Mouse (Mus musculus) retina, postnatal 1 day (tissue): ENCODE measurements around the gene Blmh.
"Not testable (repeated sequence)": the region's sequence is repeated elsewhere in the genome, so short reads cannot be mapped to it uniquely, and the experiment has no call there.

ENCODE experiments used
- DNase-seq: peaks from one replicate; pipeline ENCODE4 v3.0.0-alpha.2; 2012

Blmh gene

GRCm38 (mm10) chr11:76917230-76917548 lies 7.4 kb upstream of the Blmh start:
- DNase-seq, result peak; percentile 48

DNA sequence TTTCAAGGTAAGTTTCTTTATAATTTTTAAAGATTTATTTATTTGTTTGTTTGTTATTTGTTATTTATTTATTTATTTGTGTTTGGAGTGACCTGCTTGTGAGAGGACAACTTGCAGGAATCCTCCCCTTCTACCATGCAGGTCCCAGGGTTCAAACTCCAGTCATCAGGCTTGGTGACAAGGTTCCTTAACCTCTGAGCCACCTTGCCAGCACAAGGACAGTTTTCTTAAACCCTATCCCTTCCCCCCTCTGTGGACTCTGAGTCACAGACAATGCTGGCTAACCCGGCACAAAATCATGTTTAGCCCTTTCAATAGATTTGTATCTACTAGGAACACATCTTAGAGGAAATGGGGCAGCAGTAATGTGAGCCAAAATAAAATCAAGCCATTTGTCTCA lies 4.0 kb upstream of the Blmh start:
- no peak for DNase-seq

- not testable (repeated sequence) for DNase-seq
Measured at GRCm38 (mm10) chr11:76928586-76928985, 4.0 kb downstream of the Blmh start.

GRCm38 (mm10) chr11:76933209-76933608 lies 8.6 kb downstream of the Blmh start:
- DNase-seq, result no peak

DNA sequence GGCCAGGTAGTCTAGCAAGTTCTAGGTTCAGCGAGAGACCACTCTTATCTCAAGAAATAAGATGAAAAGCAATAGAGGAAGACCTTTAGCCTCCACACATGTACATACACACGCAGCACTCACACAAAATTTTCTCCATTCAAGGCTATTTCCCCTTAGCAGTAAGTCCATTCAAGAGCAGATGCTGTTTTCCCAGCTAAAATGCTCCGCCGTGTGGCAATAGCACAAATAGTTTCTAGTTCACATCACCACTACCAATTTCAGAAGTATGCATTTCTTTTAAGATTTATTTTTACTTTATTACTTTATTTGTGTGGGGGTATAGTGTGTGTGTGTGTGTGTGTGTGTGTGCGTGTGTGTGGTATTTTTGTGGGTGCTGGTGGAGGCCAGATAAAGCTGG lies 12.0 kb downstream of the Blmh start:
- no peak for DNase-seq

DNA sequence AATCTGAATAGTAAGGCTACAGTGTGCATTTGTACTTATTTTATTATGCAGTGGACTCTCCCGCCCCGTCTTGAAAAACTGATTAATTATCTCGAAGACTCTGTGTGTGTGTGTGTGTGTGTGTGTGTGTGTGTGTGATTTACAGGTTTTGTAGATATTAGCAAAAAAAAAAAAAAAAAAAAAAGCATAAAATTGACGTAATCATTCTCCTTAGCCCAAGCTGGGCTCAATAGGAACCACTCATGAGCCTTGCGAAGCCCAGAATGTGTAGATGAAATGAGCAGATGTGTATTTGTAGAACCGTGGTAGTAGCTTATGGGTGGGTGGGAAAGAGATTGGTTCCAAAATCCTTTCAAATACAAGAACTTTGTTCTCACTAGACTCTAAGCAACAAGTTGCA lies 20.2 kb downstream of the Blmh start:
- DNase-seq, result no peak

DNA sequence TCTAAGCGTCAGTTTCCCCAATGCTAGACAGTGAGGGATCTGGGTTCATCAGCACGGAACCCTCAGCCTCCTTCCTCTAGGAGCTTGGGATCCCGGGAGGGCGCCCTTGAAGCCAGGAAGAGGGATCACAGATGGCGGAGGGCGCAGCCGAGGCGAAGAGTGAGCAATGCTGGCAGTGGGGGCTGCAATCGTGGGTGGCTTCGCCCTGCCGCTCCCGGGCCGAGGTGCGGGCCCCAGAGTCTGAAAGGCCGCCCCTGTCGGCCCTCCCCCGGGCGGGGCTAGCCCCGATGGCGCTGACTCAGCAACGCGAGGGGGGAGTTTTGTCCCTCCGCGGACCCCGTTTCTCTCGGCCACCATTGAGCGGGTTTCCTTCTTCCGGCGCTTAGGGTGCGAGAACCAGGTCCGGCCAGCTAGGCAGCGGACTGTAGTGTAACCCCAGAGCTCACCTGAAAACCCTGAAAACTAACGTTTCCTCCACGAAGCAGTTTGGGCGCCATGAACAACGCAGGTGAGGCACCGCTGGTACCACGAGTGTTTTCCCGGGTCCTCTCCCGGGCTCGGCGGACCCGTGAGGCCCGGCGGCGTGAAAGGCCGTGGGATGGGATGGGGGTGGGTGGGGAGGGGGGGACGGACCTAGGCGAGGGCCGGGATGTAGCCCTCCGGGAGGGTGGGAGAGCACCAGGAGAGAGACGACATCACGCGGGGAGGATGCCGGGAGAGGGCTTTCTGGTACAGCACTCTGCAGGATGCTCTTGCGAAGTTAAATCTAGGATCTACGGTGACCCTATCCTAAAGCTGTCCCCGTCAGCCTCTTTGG lies 21.0 kb downstream of the Blmh start:
- peak; percentile 95 for DNase-seq

DNA sequence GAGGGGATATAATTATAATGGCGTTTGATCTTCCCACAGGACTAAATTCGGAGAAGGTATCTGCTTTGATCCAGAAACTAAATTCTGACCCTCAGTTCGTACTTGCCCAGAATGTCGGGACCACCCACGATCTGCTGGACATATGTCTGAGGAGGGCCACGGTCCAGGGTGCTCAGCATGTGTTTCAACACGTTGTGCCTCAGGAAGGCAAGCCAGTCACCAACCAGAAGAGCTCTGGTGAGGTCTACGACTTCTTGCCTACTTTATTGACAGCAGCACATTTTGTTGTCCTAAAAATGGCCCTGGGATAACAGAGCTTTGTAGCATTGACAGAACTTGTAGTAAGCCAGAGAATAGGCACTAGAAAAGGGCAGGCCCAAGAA lies 21.6 kb downstream of the Blmh start:
- DNase-seq, result peak; percentile 45

DNA sequence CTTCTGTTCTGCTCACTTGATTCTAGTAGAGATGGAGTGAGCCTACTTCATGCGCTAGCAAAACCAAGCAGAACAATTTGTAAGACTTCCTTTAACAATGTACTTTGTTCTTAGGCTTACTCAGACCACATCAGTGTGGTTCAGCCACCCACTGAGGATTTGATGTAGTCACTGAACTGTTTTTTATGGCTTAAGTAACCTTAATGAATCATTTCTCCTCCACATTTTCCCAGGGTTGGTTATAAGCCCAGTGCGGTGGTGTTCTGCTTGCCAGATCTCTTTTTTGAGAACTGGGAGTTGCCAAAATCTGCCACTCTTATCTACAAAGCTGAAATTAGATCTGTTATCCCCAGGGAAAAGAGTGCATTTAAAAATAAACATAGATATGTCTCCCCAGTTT lies 28.9 kb downstream of the Blmh start:
- no peak for DNase-seq

- DNase-seq, result no peak
Measured at GRCm38 (mm10) chr11:76965703-76966102, 41.1 kb downstream of the Blmh start.

- DNase-seq, result no peak
Measured at GRCm38 (mm10) chr11:76970328-76970727, 45.7 kb downstream of the Blmh start.

GRCm38 (mm10) chr11:76974680-76975319 lies 50.2 kb downstream of the Blmh start:
- no peak for DNase-seq

DNA sequence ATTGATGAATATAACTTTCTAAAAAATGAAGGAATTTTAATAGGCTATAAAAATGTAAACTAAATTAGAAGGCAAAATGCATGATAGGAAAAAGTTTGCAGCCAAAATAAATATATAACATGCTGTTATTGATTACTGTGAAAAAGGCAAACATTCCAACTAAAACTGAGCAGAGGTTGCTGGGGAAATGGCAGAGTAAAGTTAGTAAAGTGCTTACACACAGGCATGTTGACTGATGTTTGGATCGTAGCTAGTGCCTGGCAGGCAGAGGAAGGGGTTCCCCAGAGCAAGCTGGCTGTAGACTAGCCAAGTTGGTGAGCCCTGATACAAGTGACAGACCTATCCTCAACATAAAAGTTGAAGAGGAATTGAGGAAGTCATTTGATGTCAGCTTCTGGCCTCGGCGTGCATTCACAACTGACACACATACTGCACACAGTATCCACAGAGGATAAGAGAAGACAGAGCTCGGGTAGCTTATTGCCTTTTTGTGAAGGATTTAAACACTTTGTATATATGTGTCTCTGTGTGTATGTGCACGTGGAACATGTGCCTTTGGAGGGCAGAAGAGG lies 57.0 kb downstream of the Blmh start:
- DNase-seq, result no peak

GRCm38 (mm10) chr11:76982415-76982814 lies 57.8 kb downstream of the Blmh start:
- no peak for DNase-seq

DNA sequence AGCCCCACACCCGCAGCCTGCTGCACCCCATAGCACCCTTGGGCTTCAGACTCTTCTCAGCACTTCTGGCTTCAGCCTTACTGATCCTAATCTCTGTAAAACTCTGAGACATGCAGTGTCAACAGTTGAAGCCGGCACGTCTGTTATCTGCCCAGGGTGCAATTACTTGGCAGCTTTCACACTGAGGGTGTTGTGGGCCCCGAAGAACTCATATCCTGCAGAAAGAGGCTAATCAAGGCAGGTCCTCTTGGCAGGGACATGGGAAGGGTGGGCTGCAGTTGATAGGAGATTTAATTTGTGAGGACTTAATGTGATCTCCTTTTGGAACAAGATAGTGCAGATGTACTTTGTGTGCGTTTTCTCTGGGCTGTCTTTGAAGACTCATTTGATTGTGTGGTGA lies 59.0 kb downstream of the Blmh start:
- no peak for DNase-seq

DNA sequence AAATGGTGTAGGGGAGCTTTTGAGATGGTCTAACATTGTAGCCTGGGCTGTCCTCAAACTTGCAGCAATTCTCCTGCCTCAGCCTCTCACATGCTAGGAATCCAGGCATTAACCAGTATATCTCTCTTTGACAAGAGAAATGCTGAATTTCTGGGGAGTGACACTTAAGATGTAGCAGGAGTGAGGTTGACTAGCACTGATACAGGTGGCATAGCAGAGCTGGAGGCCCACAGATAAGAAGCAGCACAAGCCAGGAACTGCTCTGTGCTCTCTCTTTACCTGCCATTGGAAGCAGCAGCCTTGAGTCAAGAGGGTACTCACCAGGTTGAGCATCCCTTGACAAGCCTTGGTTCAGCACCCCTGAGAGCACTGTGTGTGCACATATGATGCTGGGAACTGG lies 59.6 kb downstream of the Blmh start:
- no peak for DNase-seq

- no peak for DNase-seq
Measured at GRCm38 (mm10) chr11:76990839-76991238, 66.2 kb downstream of the Blmh start.

DNA sequence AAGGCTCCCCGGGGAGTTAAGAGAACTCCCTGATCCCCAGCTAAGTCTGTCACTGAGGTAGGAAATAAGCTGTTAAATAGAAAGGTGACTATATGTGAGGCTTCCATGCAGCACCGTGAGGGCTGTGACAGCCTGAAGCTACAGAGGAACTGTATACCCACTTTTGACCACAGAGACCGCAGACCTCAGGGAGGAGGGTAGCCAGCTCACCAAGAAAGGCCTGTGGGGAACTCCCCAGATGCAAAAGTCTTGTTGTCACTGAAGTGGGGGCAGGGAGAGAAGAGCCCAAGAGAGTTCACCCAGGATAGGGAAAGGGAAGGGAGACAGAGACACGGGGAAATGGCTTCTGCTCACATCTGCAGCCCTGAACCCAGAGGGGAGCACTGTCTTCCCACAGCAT lies 68.3 kb downstream of the Blmh start:
- DNase-seq, result no peak

GRCm38 (mm10) chr11:76995966-76996672 lies 71.5 kb downstream of the Blmh start:
- no peak for DNase-seq

- DNase-seq, result peak; percentile 83
Measured at GRCm38 (mm10) chr11:76997305-76997704, 72.7 kb downstream of the Blmh start.

DNA sequence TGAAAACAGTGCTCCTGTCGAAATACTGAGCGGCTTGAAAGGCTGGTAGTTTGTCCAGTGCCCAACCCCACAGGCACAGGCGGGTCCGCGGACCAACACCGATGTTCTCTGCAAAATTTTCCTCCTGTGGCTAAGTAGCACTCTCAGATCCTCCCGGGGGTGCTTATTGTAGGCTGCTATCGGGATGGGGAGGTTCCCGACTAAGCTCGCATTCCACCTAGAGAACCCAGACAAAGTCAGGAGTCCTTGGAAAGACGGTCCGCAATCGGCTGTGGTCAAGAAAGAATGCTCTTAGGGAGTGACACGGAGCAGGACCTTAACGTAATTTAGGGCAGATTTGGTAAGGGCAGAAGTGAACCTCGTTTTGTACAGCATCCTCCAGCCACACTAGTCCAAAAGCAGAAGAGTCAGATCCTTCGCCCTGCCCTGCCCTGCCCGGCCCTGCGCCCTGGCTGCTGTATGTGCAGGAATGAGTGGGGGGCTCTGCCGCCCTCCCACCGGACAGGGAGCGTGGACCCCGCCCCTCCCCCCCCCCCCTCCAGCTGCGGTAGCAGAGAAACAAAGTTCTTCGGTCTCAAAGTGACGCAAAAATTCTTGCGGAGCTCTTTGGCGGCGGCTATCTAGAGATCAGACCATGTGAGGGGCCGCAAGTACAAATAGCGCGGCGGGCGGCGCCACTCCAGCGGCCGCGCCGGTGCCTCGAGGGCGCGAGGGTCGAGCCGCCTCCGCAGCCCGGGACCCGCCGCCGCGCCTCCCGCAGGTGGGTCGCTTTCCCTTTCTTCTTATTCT lies 73.5 kb downstream of the Blmh start, which contains the start of gene Slc6a4:
Gene Slc6a4 (plus strand): TSS at position 688 of the 789 bp plus-strand sequence.
- DNase-seq, result peak; percentile 42

DNA sequence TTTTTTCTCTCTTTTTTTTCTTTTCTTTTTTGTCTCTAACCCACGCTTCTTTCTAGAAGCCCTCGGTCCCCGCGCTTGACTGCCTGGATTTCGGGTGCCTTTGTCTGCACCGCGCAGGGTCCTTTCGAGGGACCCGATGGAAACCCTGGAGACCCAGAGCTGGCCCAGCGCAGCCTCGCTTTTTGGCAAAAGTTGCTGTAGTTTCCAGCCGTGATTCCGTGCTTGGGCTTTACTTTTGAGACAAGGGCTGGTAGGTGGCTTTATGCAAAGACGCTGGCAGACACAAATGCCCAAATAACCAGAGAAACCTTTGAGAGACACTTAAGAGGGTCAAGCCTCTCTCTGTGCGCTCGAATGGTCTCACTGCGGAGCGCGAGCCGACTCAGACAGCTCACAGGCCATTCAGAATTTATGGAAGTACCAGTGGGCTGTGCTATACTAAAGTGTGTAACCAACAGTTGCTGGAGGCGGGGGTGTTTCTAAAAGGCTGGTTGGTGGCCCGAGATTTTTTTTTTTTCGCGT lies 74.2 kb downstream of the Blmh start:
- DNase-seq, result peak; percentile 35

DNA sequence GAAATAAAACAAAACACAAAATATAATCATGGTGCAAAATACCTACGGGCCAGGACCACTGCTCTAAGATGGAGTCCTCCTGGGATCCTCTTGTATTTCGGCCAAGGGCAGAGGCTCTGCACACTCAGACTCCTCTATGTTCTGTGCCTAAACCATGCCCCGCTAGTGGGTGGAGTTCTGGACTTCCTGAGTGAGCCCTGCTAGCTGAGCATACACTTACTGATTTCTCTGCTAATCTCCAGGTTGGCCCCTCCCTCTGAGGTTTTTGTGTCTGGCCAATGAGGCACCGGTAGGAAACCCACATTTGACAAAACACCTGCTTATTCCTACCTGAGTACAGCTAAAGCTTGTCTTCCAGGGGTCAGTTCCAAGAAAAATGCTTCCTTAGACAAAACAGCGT lies 76.1 kb downstream of the Blmh start:
- no peak for DNase-seq
